Mouse (Mus musculus): Measurements from ENCODE around the gene Myl7. TPM values are rescaled to one million over a fixed set of nuclear protein-coding genes. Genes with fewer than 3 reads are reported as not detected.

Gene Myl7
- polyA plus RNA-seq (2014; fragmentation: Illumina TruSeq; extraction: RNeasy Lipid Tissue Mini Kit (QIAGEN cat#74804); ENCODE audit: low replicate concordance): not detected

GRCm38 (mm10) chr11:5898531-5898930 lies at the start of gene Myl7:
Gene Myl7 (minus strand): TSS chr11:5898782.

GRCm38 (mm10) chr11:5877921-5878526 lies 20.6 kb downstream of the Myl7 start, which contains the start of gene Pold2:
Gene Pold2 (minus strand): TSS chr11:5878292.

GRCm38 (mm10) chr11:5861678-5862393 lies 36.7 kb downstream of the Myl7 start, which contains the start of gene Aebp1:
Gene Aebp1 (plus strand): TSS chr11:5861947.

Other genes starting within 250 kb of the Myl7 start
- 3.2 TPM for gene Mrps24, start 183.1 kb downstream of the Myl7 start, polyA plus RNA-seq (2014; fragmentation: Illumina TruSeq; extraction: RNeasy Lipid Tissue Mini Kit (QIAGEN cat#74804); ENCODE audit: low replicate concordance)
- gene Urgcp, start 136.4 kb downstream of the Myl7 start, polyA plus RNA-seq (2014; fragmentation: Illumina TruSeq; extraction: RNeasy Lipid Tissue Mini Kit (QIAGEN cat#74804); ENCODE audit: low replicate concordance): 5.7 TPM
- 5.2 TPM for gene Dbnl, start 110.3 kb downstream of the Myl7 start, polyA plus RNA-seq (2014; fragmentation: Illumina TruSeq; extraction: RNeasy Lipid Tissue Mini Kit (QIAGEN cat#74804); ENCODE audit: low replicate concordance)
- gene Pgam2, start 95.0 kb downstream of the Myl7 start, polyA plus RNA-seq (2014; fragmentation: Illumina TruSeq; extraction: RNeasy Lipid Tissue Mini Kit (QIAGEN cat#74804); ENCODE audit: low replicate concordance): not detected
- gene Polm, start 60.8 kb downstream of the Myl7 start, polyA plus RNA-seq (2014; fragmentation: Illumina TruSeq; extraction: RNeasy Lipid Tissue Mini Kit (QIAGEN cat#74804); ENCODE audit: low replicate concordance): not detected
- 0.26 TPM for gene Aebp1, start 36.8 kb downstream of the Myl7 start, polyA plus RNA-seq (2014; fragmentation: Illumina TruSeq; extraction: RNeasy Lipid Tissue Mini Kit (QIAGEN cat#74804); ENCODE audit: low replicate concordance)
- not detected for gene Pold2, start 20.5 kb downstream of the Myl7 start, polyA plus RNA-seq (2014; fragmentation: Illumina TruSeq; extraction: RNeasy Lipid Tissue Mini Kit (QIAGEN cat#74804); ENCODE audit: low replicate concordance)
- gene Gck, start 51.3 kb upstream of the Myl7 start, polyA plus RNA-seq (2014; fragmentation: Illumina TruSeq; extraction: RNeasy Lipid Tissue Mini Kit (QIAGEN cat#74804); ENCODE audit: low replicate concordance): not detected
- gene Ykt6, start 56.9 kb upstream of the Myl7 start, polyA plus RNA-seq (2014; fragmentation: Illumina TruSeq; extraction: RNeasy Lipid Tissue Mini Kit (QIAGEN cat#74804); ENCODE audit: low replicate concordance): 50.3 TPM
- gene Camk2b, start 167.6 kb upstream of the Myl7 start, polyA plus RNA-seq (2014; fragmentation: Illumina TruSeq; extraction: RNeasy Lipid Tissue Mini Kit (QIAGEN cat#74804); ENCODE audit: low replicate concordance): 1.2 TPM